Mouse (Mus musculus) cerebellum, postnatal 4 days (tissue): ENCODE measurements around the gene Tmco1.
A peak's percentile ranks its signal among the peaks of the same experiment; 100 is the strongest.

Source experiments
- DNase-seq, 2 experiments: peaks; one replicate each; pipeline ENCODE4 v3.0.0; 2022; ENCODE audit warnings: low spot score in 2 of 2, mixed read lengths in 1 of 2

Tmco1 gene

GRCm38 (mm10) chr1:167369905-167370304, 61.7 kb downstream of the Tmco1 start:
- peak; percentile 49 to 78 for DNase-seq

- DNase-seq = no peak
These were observed 64.6 kb downstream of the Tmco1 start for GRCm38 (mm10) chr1:167372739-167373138.

GRCm38 (mm10) chr1:167374003-167374784, 66.0 kb downstream of the Tmco1 start:
- no peak for DNase-seq

- no peak for DNase-seq
These were observed 66.8 kb downstream of the Tmco1 start for GRCm38 (mm10) chr1:167374942-167375341.

GRCm38 (mm10) chr1:167378019-167378418, 69.8 kb downstream of the Tmco1 start:
- no peak for DNase-seq

- DNase-seq = no peak
These were observed 71.6 kb downstream of the Tmco1 start for GRCm38 (mm10) chr1:167379751-167380150.

- no peak for DNase-seq
These were observed 72.0 kb downstream of the Tmco1 start for GRCm38 (mm10) chr1:167380223-167380622.

- no peak for DNase-seq
These were observed 73.2 kb downstream of the Tmco1 start for GRCm38 (mm10) chr1:167381050-167382015.

- no peak for DNase-seq
These were observed 74.1 kb downstream of the Tmco1 start for GRCm38 (mm10) chr1:167382316-167382715.

GRCm38 (mm10) chr1:167382763-167383162, 74.6 kb downstream of the Tmco1 start:
- DNase-seq = no peak

- DNase-seq = no peak
These were observed 75.0 kb downstream of the Tmco1 start for GRCm38 (mm10) chr1:167383178-167383577.
